Mouse (Mus musculus) heart, postnatal 0 days (tissue): Measurements from ENCODE around the gene Tmem131l.
A peak's percentile ranks its signal among the peaks of the same experiment; 100 is the strongest.

Experiments used
- CTCF ChIP-seq: IDR thresholded peaks from 2 replicates; pipeline ENCODE4 v1.5.1; 2016; ENCODE audit warnings: antibody characterized with exemption, control low read depth, low read depth
- EP300 ChIP-seq: IDR thresholded peaks from 2 replicates; pipeline ENCODE4 v1.6.1; 2016; ENCODE audit warnings: antibody characterized with exemption, low read depth

DNA sequence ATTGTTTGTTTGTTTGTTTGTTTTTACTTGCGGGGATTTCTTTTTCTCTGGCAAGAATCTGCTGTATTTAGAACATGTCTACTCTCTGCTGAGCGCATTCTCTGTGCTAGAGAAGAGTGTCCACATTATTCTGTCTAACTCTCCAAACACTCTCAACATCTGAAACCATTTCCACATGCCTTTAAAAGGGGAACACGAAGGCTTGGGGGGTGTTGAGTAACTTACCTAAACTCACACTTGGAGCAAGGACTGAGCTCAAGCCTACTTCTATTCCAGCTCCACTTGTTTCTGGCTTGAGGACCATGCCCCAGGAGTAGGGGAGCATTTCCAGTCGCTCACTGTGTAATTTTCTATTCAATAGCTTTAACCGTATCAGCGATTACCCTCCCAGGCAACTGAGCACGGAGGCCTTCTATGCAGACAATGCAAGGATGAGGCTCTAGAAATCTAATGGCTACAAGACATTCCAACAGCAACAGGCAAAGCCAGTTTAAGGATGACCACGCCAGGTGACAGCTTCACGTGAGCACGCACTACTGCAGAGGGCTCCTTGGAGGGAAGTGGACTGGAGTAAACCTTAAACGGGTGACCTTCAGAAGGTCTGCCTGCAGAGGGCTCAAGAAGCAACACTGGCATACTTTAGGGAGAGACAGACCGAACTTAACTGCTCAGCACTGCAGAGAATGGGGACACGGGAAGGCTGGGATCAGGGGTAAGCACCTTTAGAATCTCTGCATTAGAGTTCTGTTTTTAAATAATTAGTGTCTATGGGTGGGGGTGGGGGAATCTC, 36.8 kb upstream of the Tmem131l start:
- TF ChIP-seq CTCF, result peak; percentile 14; the same call in 1 of the 2 replicates
- no peak for TF ChIP-seq EP300
